Mouse (Mus musculus): ENCODE data around the gene Ift80.
"Not testable (repeated sequence)": the region's sequence is repeated elsewhere in the genome, so short reads cannot be mapped to it uniquely, and the experiment has no call there.

The Ift80 gene

GRCm38 (mm10) chr3:68928619-68929018, 75.8 kb downstream of the Ift80 start:
- no peak for DNase-seq

GRCm38 (mm10) chr3:68907509-68907908, 96.9 kb downstream of the Ift80 start:
- no peak for DNase-seq

GRCm38 (mm10) chr3:68904902-68905778, 99.2 kb downstream of the Ift80 start:
- no peak for DNase-seq

GRCm38 (mm10) chr3:68902636-68903035, 101.7 kb downstream of the Ift80 start:
- not testable (repeated sequence) for DNase-seq

GRCm38 (mm10) chr3:68897154-68897553, 107.2 kb downstream of the Ift80 start:
- DNase-seq: no peak

GRCm38 (mm10) chr3:68895426-68895825, 108.9 kb downstream of the Ift80 start:
- no peak for DNase-seq

- no peak for DNase-seq
Measured at GRCm38 (mm10) chr3:68886845-68887244, 117.5 kb downstream of the Ift80 start.

- no peak for DNase-seq
Measured at GRCm38 (mm10) chr3:68874079-68874478, 130.3 kb downstream of the Ift80 start.

- no peak for DNase-seq
Measured at GRCm38 (mm10) chr3:68870568-68870950, 133.8 kb downstream of the Ift80 start.

- DNase-seq: no peak
Measured at GRCm38 (mm10) chr3:68869691-68870567, 134.4 kb downstream of the Ift80 start.

GRCm38 (mm10) chr3:68869211-68869690, 135.1 kb downstream of the Ift80 start, which contains the start of gene 1110032F04Rik:
Gene 1110032F04Rik (plus strand): TSS chr3:68869586.
- no peak for DNase-seq

- DNase-seq: no peak
Measured at GRCm38 (mm10) chr3:68852414-68852813, 152.0 kb downstream of the Ift80 start.

- DNase-seq: no peak
Measured at GRCm38 (mm10) chr3:68848323-68848722, 156.0 kb downstream of the Ift80 start.

- DNase-seq: no peak
Measured at GRCm38 (mm10) chr3:68844025-68844424, 160.3 kb downstream of the Ift80 start.

All from cerebellum, adult 11-12 months (tissue).